Mouse (Mus musculus): ENCODE data around the gene Agpat3. TPM values are rescaled to one million over a fixed set of nuclear protein-coding genes. Genes with fewer than 3 reads are reported as not detected.
A peak's percentile ranks its signal among the peaks of the same experiment; 100 is the strongest.

Agpat3 gene
- polyA plus RNA-seq, 1 experiment from 2014 or later = 36.7 TPM

DNA sequence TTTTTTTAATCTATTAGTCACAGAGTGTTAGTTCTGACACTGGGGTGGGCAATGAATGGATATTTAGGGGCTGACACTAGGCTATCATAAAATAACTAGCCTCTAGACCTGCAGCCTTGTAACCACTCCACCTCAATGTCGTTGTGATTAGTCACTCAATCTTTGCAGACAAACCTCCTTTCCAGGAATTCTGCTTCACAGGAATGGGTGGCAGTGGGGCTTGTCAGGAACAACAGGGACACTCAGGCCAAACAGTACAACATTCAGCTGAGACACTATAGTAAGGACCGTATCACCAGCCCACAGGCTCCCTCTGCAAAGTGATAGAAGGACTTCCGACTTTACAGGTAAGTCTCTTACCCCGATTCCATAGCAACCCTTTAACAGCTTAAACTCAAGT, 105.6 kb downstream of the Agpat3 start:
- no peak overlapping the region for H3K9ac ChIP-seq
- WGBS = 76% methylated on average over 4 of the region's 4 CpGs
- no peak overlapping the region for H3K4me3 ChIP-seq
- H3K9me3 ChIP-seq = no peaks in the 10 kb centered on the region
- H3K4me2 ChIP-seq = no peak overlapping the region
- peaks cover 15% of the 10 kb centered on the region for H3K4me1 ChIP-seq
- ATAC-seq (ENCODE audit: extremely low read depth, insufficient number of reproducible peaks, low FRiP score, low TSS enrichment) = no peak
- 0 out of 2 replicates have a peak, but pooled peaks cover 1% of the 10 kb centered on the region for H3K36me3 ChIP-seq
- H3K27me3 ChIP-seq (replicated peaks) = no peaks in the 10 kb centered on the region
- no peak overlapping the region for H3K27ac ChIP-seq (replicated peaks)

DNA sequence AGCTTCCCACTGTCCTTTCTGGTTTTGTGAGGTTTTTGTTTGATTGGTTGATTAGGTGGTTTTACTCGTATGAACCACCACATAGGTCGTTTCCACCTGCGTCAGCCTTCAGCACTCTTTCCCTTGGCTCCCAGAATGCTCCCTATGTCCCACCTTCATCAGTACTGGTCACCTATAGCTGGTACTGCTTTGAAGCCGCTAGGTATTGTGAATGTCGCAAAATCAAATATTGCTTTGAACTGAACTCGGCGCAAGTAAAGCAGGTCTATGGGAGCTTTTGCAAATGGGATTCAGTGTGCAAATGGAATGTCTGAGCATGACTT, 107.1 kb downstream of the Agpat3 start:
- peaks cover 15% of the 10 kb centered on the region for H3K4me1 ChIP-seq
- ATAC-seq (ENCODE audit: extremely low read depth, insufficient number of reproducible peaks, low FRiP score, low TSS enrichment) = no peak
- peak overlapping the region; percentile 69; the same call in 1 of the 2 replicates for H3K27ac ChIP-seq (replicated peaks)
- no peaks in the 10 kb centered on the region for H3K9me3 ChIP-seq
- 18% methylated on average over 7 of the region's 7 CpGs for WGBS
- H3K4me3 ChIP-seq = peak overlapping the region; percentile 93
- peak overlapping the region; percentile 91 for H3K9ac ChIP-seq
- peak overlapping the region; percentile 99 for H3K4me2 ChIP-seq
- 0 out of 2 replicates have a peak, but pooled peaks cover 3% of the 10 kb centered on the region for H3K36me3 ChIP-seq
- H3K27me3 ChIP-seq (replicated peaks) = no peaks in the 10 kb centered on the region

DNA sequence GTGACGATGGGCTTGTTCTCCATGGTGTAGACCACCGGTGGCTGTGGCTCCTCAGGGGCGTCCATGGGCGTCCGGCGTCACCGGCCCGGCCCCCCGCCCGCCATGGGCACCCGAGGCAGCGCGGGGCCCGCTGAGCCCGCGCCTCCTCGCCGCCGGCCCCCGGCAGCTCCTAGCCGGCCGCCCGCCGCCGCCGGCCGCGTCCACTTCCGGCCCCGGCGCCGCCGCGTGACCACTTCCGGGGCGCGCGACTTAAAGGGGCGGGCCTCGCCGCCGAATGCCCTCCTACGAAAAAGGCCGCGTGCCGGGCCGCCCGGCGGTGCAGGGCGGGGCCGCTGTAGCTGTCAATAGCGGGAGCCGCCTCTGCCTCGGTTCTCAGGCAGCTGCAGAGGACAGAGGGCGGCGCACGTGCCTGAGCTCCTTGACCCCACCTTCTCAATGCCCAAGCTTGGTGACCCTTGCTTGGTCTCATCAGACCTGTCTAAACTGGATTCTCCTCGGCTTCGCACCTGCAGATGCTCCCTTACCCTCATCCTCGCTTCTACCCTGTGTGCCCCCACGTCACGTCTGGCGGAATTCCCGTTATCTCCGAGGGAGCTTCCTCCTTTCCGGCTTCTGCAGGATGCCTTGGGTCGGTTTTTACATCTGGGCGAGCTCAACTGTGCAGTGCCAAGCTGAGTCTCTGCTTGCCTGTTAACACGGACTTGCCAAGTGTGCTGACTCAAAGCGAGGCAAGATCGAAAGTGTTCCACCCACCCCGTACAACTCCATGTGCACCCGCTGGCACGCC, 107.7 kb downstream of the Agpat3 start, which contains the start of gene Trappc10:
Gene Trappc10 (minus strand): TSS at position 204 of the 787 bp plus-strand sequence.
- Histone ChIP-seq H3K27me3 (replicated peaks) (no peaks in the 10 kb centered on the region), H3K36me3 (0 out of 2 replicates have a peak, but pooled peaks cover 3% of the 10 kb centered on the region), H3K27ac (replicated peaks) (peak within 1 kb of the TSS; percentile 69), H3K4me2 (peak within 1 kb of the TSS; percentile 99), H3K4me1 (peaks cover 15% of the 10 kb centered on the region), H3K4me3 (peak within 1 kb of the TSS; percentile 93), H3K9ac (peak within 1 kb of the TSS; percentile 91), H3K9me3 (no peaks in the 10 kb centered on the region)
- under 1% methylated on average over 71 of the region's 74 CpGs for WGBS
- peak; percentile 95 for ATAC-seq (ENCODE audit: extremely low read depth, insufficient number of reproducible peaks, low FRiP score, low TSS enrichment)

DNA sequence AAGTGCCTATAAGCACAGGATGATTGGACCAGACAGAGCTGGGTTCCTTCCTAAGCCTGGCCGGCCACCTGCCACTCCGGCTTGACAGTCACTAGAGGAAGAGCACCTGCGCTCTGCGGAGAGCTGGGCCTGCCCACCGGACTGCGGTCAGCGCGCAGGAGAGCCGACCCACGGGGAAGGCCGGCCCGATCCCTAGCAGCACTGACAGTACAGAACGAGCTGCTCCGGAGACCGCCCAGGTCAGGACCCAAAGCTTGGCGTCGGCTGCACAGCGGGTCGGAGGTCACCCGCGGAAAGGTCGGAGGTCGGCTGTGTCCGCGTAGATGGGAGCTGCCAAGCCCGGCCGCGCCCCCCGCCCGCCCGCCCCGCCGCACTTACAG, 108.2 kb downstream of the Agpat3 start:
- peaks cover 15% of the 10 kb centered on the region for H3K4me1 ChIP-seq
- H3K9ac ChIP-seq = peak overlapping the region; percentile 91
- WGBS = under 1% methylated on average over 32 of the region's 33 CpGs
- H3K4me2 ChIP-seq = peak overlapping the region; percentile 99
- 0 out of 2 replicates have a peak, but pooled peaks cover 3% of the 10 kb centered on the region for H3K36me3 ChIP-seq
- H3K27ac ChIP-seq (replicated peaks) = peak overlapping the region; percentile 69
- H3K27me3 ChIP-seq (replicated peaks) = no peaks in the 10 kb centered on the region
- no peaks in the 10 kb centered on the region for H3K9me3 ChIP-seq
- peak overlapping the region; percentile 93 for H3K4me3 ChIP-seq
- peak; percentile 33 for ATAC-seq (ENCODE audit: extremely low read depth, insufficient number of reproducible peaks, low FRiP score, low TSS enrichment)

DNA sequence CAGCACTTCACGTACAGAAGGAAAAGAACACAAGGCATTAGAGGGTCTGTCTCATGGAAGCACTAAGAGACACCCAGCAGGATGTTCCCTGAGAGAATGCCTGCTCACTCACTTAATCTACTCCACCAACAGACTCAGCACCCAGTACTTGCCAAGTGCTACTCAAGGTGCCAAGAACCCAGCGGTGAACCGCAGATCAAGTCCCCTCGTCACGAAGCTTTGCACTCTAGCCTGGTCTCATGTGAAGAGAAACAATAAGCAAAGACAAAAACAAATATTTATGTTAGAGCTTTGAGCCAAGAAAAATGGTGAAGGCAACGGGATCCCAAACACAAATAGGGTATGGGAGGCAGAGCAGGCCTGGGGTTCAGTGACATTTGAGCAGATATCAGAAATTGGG, 113.4 kb downstream of the Agpat3 start:
- H3K4me1 ChIP-seq = peaks cover 35% of the 10 kb centered on the region
- H3K27me3 ChIP-seq (replicated peaks) = no peaks in the 10 kb centered on the region
- no peaks in the 10 kb centered on the region for H3K9me3 ChIP-seq
- 79% methylated on average over 6 of the region's 6 CpGs for WGBS
- H3K27ac ChIP-seq (replicated peaks) = no peak overlapping the region
- no peak overlapping the region for H3K4me2 ChIP-seq
- ATAC-seq (ENCODE audit: extremely low read depth, insufficient number of reproducible peaks, low FRiP score, low TSS enrichment) = no peak
- H3K9ac ChIP-seq = no peak overlapping the region
- H3K4me3 ChIP-seq = no peak overlapping the region
- 0 out of 2 replicates have a peak, but pooled peaks cover 8% of the 10 kb centered on the region for H3K36me3 ChIP-seq

DNA sequence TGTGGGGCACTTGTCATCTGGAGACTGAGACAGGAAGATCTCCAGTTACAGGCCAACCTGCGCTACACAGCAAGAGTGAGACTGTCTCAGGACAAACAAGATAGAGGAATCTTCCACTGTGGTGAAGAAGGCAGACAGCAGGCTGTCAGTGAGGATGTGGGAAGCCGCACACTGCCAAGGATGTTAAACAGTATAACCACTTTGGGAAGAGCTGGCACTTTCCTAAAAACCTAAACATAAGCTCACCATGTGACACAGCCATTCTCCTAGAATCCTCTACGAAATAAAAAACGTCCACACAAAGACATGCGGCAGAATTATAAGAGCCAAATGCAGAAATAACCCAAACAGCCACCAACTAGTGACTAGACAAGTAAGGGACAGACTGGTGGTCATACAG, 114.0 kb downstream of the Agpat3 start:
- Histone ChIP-seq H3K4me2 (no peak overlapping the region), H3K4me3 (no peak overlapping the region), H3K27me3 (replicated peaks) (no peaks in the 10 kb centered on the region), H3K36me3 (0 out of 2 replicates have a peak, but pooled peaks cover 8% of the 10 kb centered on the region), H3K27ac (replicated peaks) (no peak overlapping the region), H3K9ac (no peak overlapping the region), H3K4me1 (peaks cover 30% of the 10 kb centered on the region), H3K9me3 (no peaks in the 10 kb centered on the region)
- no peak for ATAC-seq (ENCODE audit: extremely low read depth, insufficient number of reproducible peaks, low FRiP score, low TSS enrichment)
- WGBS = 90% methylated on average over 5 of the region's 5 CpGs

DNA sequence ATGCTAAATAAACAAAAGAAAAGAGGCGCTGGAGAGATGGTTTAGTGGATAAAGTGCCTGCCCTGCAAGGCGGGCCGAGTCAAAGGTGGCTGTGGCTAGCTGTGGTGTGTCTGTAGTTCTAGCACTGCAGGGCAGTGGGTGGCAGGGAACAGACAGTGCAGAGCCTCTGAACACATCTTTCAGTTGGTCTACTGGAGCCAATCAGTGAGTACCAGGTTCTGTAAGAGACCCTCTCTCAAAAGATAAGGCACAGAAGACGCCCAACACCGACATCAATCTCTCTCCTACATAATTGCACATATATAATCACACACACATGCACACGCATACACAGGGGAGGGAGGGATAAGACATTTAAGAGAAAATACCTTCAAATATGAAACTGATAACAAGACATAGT, 114.5 kb downstream of the Agpat3 start:
- Histone ChIP-seq H3K4me2 (no peak overlapping the region), H3K4me3 (no peak overlapping the region), H3K27ac (replicated peaks) (no peak overlapping the region), H3K9ac (no peak overlapping the region), H3K4me1 (peaks cover 26% of the 10 kb centered on the region), H3K36me3 (0 out of 2 replicates have a peak, but pooled peaks cover 8% of the 10 kb centered on the region), H3K27me3 (replicated peaks) (no peaks in the 10 kb centered on the region), H3K9me3 (no peaks in the 10 kb centered on the region)
- 81% methylated on average over 6 of the region's 6 CpGs for WGBS
- no peak for ATAC-seq (ENCODE audit: extremely low read depth, insufficient number of reproducible peaks, low FRiP score, low TSS enrichment)

DNA sequence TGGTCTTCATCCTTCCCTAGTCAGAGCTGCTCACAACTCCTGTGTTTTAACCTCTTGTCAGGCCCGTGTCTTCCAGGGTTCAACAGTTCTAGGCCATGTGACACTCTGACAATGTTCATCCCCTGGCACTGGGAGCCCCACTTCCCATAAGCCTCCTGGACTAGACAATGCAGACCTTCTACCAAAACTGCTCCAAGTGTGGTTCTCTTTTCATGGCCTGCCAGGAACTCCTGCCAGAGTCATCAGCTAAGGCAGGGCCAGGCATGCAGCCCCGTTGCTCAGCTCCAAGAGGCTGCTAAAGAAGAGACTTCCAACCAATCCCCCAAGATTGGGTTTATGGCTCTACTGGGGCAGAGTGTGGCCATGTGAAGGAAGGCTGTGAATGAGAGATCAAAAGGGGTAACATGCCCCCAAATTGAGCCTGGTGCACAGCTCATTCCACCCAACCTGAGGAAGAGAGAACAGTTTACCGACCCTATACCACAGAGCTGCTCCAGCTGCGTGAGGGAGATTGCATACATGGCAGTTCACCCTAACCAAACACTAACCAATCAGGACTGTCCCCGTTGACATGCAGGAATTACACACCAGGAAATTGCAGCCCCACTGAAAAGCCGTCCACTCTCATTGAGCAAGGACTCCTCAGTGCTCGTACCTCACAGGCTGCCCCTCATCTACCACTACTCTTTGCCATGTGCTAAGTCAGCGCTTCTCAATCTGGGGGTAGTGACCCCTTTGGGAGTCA, 115.2 kb downstream of the Agpat3 start:
- Histone ChIP-seq H3K27me3 (replicated peaks) (no peaks in the 10 kb centered on the region), H3K4me3 (no peak overlapping the region), H3K9me3 (no peaks in the 10 kb centered on the region), H3K9ac (no peak overlapping the region), H3K36me3 (0 out of 2 replicates have a peak, but pooled peaks cover 8% of the 10 kb centered on the region), H3K4me2 (no peak overlapping the region), H3K4me1 (peaks cover 31% of the 10 kb centered on the region), H3K27ac (replicated peaks) (no peak overlapping the region)
- no peak for ATAC-seq (ENCODE audit: extremely low read depth, insufficient number of reproducible peaks, low FRiP score, low TSS enrichment)
- 78% methylated on average over 8 of the region's 8 CpGs for WGBS

DNA sequence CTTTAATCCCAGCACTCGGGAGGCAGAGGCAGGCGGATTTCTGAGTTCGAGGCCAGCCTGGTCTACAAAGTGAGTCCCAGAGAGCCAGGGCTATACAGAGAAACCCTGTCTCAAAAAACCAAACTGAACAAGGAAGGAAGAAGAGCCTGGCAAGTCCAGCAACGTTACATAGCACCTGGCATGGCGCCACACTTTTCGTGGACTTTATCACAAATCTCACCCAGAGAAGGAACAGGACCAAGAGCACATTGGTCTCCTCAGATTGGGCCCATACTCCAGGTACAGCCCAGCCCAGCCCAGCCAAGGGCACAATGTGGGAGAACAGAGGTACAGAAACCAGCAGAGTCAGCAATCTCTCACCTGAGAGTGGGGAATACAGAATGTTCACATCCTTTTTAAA, 118.5 kb downstream of the Agpat3 start:
- 80% methylated on average over 6 of the region's 6 CpGs for WGBS
- Histone ChIP-seq H3K27me3 (replicated peaks) (no peaks in the 10 kb centered on the region), H3K9me3 (no peaks in the 10 kb centered on the region), H3K4me1 (peaks cover 31% of the 10 kb centered on the region), H3K4me3 (no peak overlapping the region), H3K9ac (no peak overlapping the region), H3K4me2 (no peak overlapping the region), H3K27ac (replicated peaks) (no peak overlapping the region), H3K36me3 (peaks cover 28% of the 10 kb centered on the region)
- ATAC-seq (ENCODE audit: extremely low read depth, insufficient number of reproducible peaks, low FRiP score, low TSS enrichment) = no peak

DNA sequence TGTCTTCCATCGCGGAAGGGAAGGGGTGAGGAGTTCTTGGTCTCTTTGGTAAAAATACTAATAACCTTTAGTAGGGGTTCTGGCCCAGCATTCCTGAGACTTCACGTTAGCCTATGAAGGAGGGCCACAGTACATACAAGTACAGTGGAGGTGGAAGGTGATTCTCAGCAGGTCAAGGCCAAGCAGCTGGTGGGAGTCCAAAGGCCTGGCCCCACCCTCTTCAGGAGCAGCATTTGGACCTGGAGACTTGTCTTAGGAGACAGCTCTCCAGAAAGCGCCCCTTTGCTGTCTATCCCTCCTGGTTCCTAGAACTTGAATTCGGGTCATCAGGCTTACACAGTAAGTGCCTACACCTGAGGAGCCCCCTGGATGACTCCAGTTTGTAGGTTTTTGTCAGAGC, 119.1 kb downstream of the Agpat3 start:
- Histone ChIP-seq H3K36me3 (peaks cover 29% of the 10 kb centered on the region), H3K4me3 (no peak overlapping the region), H3K27me3 (replicated peaks) (no peaks in the 10 kb centered on the region), H3K9ac (no peak overlapping the region), H3K4me2 (no peak overlapping the region), H3K9me3 (no peaks in the 10 kb centered on the region), H3K4me1 (peaks cover 31% of the 10 kb centered on the region), H3K27ac (replicated peaks) (no peak overlapping the region)
- no peak for ATAC-seq (ENCODE audit: extremely low read depth, insufficient number of reproducible peaks, low FRiP score, low TSS enrichment)
- WGBS = 90% methylated on average over 5 of the region's 5 CpGs

DNA sequence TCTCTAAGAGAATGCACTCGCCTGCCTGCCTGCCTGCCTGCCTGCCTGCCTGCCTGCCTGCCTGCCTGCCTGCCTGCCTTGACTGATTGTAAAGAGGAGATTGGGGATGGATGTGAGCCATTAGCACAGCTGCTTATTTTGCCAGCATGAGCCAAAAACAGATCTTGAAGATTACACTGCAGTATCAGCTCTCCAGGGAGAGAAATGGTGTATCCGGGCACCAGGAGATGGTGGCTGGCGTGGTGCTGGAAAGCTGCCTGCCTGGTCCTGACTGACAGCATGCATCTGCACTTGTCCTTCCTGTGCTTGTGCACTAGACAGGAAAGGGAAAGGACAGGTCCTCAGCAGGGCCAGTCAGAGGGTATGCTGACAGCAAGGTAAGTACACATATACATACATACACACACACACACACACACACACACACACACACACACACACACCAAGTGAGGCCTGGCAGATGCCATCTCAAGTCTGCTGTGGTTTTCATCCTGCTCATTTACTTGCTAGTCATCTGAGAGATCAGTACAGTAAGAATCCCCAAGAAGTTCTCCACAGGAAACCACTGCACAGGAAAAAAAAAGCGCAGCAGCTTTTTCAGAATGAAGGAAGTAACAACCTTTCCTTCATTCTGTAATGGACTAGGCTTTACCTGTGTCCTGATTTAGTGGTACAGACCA, 119.8 kb downstream of the Agpat3 start:
- Histone ChIP-seq H3K4me2 (no peak overlapping the region), H3K4me3 (no peak overlapping the region), H3K27me3 (replicated peaks) (no peaks in the 10 kb centered on the region), H3K9me3 (no peaks in the 10 kb centered on the region), H3K9ac (no peak overlapping the region), H3K36me3 (peaks cover 34% of the 10 kb centered on the region), H3K27ac (replicated peaks) (no peak overlapping the region), H3K4me1 (peaks cover 29% of the 10 kb centered on the region)
- WGBS = 78% methylated on average over 4 of the region's 4 CpGs
- no peak for ATAC-seq (ENCODE audit: extremely low read depth, insufficient number of reproducible peaks, low FRiP score, low TSS enrichment)

Data from heart, embryonic 13.5 days (tissue).